Mouse (Mus musculus) kidney, postnatal 10 days (tissue): ENCODE measurements around the gene Nmnat1.
"Not testable (repeated sequence)": the region's sequence is repeated elsewhere in the genome, so short reads cannot be mapped to it uniquely, and the experiment has no call there.

Source experiments
- DNase-seq: peaks from one replicate; pipeline ENCODE4 v3.0.0; 2021; ENCODE audit warnings: mixed read lengths

Gene Nmnat1

DNA sequence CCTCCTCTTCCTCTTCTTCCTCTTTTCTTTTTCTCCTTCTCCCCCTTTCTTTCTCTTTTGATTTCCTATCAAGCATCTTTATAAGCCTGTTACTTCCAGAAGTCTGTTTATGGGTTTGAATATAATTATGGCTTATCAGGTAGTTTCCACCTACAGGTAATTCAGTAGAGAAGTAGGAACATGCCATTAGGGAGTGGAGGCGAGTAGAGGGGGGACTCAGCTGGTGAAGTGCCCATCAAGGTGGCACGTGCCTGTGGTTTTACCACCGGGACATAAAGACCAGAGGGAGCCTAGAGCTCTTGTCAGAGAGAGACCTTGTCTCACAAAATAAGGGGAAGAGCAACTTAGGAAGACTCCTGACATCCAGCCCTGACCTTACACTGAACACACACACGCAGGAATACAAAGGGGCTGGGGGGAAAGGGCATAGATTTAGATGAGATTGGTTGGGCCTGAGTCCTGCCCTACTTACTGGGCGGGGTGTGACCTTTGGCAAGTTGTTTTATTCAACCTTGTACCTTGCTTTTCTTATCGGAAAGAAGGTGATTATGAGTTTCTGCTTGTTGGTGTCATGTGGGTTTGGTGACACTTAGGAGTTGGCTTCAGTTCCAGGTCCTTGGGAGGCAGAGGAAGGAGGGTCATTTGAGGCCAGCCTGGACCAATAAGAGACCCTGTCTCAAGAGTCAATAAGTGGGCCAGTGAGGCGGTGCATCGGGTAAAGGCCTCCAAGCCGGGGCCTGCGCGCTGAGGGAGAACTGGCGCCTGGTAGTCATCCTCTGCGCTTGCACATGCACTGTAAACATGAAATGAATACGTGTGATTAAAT is 4.6 kb upstream of the Nmnat1 start:
- DNase-seq = no peak

DNA sequence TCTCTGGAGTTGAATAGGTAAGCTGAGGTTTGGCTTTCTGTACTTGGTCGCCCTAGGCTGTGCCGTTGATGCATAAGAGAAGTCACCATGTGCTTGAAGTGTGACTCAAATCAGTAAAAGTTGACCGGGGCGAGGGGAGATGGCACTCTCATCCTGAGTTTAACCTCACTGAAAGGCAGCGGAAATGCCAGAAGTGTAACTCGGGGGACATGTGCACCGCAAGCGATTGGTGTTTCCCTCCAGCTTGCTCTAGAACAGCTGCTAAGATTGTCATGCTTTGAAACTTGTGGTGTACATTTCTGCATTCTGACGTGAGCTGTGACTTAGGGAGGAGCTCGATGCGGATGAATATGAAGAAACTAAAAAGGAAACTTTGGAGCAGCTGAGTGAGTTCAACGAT is 2.7 kb upstream of the Nmnat1 start:
- DNase-seq = no peak

DNA sequence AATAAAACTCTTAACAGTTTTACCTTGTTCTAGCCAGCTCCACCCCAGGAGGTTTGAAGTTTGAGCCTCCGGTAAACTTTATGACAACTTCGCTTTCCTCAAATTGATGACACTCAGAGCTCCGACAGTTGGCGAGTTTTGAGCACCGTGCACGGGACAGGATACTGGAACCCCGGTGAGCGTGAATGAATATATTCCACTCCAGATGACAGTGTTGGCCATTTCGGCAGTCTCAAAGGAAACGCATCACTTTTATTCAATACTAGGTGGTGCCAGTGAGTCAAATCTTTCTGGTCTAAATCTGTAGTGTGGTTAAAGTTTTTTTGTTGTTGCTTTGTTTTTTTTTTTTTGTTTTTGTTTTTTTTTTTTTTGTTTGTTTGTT is 814 bp upstream of the Nmnat1 start:
- peak; percentile 36 for DNase-seq

GRCm38 (mm10) chr4:149484566-149484965 is 436 bp downstream of the Nmnat1 start:
- no peak for DNase-seq

DNA sequence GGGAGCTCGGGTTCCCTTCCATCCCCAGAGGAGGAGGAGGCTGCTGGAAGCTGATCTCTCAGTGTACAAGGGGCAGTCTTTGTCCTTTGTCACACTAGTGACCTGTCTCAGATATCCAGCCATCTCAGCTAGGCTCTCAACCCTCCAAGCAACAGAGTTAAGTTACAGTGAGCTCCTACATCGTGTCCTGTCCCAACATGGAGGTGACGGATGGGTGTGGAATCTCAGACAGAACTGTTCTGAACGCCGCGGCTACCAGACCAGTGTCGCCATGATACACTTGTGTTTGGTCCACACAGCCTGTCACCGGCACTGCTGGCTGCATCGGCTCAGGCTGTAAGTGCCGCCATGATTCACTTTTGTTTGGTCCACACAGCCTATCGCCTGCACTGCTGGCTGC is 7.9 kb downstream of the Nmnat1 start, which contains the start of gene Tmem274:
Gene Tmem274, plus strand, starts transcription at position 301 of the 400 bp plus-strand sequence.
- DNase-seq = no peak

- DNase-seq = no peak
Measured at GRCm38 (mm10) chr4:149475096-149475495, 9.9 kb downstream of the Nmnat1 start.

GRCm38 (mm10) chr4:149469557-149469956 is 15.4 kb downstream of the Nmnat1 start:
- DNase-seq = no peak

- no peak for DNase-seq
Measured at GRCm38 (mm10) chr4:149463435-149463950, 21.5 kb downstream of the Nmnat1 start.

- no peak for DNase-seq
Measured at GRCm38 (mm10) chr4:149462305-149462971, 22.6 kb downstream of the Nmnat1 start.

GRCm38 (mm10) chr4:149461579-149462304 is 23.3 kb downstream of the Nmnat1 start:
- peak; percentile 16 for DNase-seq

DNA sequence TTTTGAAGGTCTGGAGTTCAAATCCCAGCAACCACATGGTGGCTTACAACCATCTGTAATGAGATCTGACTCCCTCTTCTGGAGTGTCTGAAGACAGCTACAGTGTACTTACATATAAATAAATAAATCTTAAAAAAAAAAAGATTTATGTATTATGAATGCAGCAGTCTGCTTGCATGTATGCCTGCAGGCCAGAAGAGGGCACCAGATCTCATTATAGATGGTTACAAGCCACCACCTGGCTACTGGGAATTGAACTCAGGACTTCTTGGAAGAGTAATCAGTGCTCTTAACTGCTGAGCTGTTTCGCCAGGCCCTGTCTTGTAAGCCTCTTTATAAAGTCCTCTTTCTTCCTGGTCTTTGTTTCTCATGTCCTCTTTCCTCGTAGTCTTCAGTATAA is 24.5 kb downstream of the Nmnat1 start:
- not testable (repeated sequence) for DNase-seq

DNA sequence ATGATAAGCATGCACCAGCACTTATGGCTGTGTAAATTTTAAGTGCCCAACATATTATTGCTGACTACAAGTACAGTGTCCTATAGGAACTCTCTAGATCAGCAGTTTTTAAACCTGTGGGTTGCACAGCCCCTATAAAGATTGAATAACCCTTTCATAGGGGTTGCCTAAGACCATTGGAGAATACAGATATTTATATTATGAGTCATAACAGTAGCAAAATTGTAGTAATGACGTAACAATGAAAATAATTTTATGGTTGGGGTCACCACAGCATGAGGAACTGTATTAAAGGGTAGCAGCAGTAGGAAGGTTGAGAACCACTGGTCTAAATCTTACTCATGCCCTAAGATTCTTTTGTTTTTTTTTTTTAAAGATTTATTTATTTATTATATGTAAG is 25.6 kb downstream of the Nmnat1 start:
- DNase-seq = no peak

DNA sequence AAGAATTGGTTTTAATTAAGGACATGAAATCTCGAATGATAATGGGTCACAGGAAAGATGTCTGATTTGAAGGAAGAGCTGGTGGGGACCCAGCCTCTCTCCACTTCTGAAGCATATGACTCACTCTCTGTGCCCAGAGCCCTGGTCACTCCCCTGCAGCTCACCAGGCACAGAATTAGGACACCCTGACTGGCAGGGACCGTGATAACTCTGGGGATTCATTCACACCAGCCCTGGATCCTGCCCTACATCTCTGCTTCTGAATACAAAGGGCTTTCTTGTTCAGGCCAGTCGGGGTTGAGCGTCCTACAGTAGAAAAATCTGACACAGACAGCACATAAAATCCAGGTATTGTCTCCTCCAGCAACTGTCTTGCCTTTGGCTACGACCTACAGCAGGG is 26.5 kb downstream of the Nmnat1 start:
- DNase-seq = no peak

- peak; percentile 80 for DNase-seq
Measured at GRCm38 (mm10) chr4:149457831-149458430, 27.1 kb downstream of the Nmnat1 start.

DNA sequence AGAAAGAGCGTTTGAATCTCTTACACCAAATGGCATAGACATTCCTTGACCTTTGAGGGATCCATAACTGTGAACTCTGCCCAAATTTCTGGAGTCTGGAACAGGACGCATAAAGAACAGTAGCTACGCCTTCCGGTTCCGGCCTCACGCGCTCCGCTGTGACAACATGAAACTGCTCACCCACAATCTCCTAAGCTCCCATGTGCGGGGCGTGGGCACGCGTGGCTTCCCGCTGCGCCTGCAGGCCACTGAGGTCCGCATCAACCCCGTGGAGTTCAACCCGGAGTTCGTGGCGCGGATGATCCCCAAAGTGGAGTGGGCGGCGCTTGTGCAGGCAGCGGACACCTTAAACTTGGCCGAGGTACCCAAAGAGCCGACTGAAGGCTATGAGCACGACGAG is 27.8 kb downstream of the Nmnat1 start:
- DNase-seq = not testable (repeated sequence)

- DNase-seq = no peak
Measured at GRCm38 (mm10) chr4:149454879-149455278, 30.1 kb downstream of the Nmnat1 start, which contains the start of gene Rbp7. Rbp7 (minus strand) TSS chr4:149454978.

GRCm38 (mm10) chr4:149454263-149454662 is 30.7 kb downstream of the Nmnat1 start:
- DNase-seq = no peak

DNA sequence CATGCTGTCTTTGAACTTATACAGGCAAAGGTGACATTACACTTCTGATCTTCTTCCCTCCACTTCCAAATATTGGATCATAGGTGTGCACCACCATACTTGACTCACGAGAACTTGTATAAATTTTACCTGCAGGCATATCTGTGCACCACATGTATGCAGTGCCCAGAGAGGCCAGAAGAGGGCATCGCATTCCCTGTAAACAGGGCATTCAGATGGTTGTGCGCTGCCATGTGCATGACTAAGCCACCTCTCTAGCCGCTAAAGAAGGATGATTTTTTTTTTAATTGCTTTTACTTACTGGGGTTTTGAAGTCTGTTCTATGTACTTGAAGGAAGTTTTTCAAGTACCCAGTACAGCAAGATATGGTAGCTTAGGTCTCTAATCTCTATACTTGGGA is 31.3 kb downstream of the Nmnat1 start:
- peak; percentile 61 for DNase-seq

GRCm38 (mm10) chr4:149450636-149451035 is 34.4 kb downstream of the Nmnat1 start:
- no peak for DNase-seq

DNA sequence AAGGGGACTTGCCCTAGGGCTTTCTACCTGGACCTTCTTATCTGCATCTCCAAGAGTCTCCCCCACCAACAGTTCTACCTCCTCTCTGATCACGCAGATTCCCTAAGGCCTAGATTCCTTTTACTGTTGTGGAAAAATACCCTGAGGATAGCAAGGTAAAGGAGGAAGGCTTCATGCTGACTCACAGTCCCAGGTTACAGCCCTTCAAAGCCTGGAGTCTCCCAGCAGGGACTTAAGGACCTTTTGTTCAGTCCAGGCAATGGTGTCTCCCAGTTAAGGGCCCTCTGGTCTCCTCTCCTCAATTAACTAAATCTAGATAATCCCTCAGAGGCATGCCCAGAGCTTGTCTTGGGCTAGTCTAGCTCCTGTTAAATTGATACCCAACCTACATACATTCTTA is 38.7 kb downstream of the Nmnat1 start:
- DNase-seq = no peak

DNA sequence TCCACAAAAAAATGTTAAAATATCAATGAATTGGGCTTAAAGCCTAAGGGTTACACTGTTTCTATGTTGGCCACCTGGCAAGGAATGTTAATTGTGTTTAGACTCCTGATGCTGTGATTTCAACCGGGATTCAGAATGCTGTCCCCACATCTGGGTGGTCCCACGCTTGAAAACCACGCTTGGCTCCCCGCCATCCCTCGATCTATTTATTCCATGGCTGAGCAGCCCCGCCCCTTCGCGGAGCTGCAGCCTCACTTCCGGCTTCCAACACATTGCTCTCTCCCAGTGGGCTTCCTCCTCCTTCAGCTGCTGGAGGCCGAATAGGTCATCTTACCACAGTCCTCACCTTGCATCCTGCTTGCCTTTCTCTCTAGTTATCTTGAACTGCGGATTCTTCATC is 39.1 kb downstream of the Nmnat1 start:
- DNase-seq = peak; percentile 81

DNA sequence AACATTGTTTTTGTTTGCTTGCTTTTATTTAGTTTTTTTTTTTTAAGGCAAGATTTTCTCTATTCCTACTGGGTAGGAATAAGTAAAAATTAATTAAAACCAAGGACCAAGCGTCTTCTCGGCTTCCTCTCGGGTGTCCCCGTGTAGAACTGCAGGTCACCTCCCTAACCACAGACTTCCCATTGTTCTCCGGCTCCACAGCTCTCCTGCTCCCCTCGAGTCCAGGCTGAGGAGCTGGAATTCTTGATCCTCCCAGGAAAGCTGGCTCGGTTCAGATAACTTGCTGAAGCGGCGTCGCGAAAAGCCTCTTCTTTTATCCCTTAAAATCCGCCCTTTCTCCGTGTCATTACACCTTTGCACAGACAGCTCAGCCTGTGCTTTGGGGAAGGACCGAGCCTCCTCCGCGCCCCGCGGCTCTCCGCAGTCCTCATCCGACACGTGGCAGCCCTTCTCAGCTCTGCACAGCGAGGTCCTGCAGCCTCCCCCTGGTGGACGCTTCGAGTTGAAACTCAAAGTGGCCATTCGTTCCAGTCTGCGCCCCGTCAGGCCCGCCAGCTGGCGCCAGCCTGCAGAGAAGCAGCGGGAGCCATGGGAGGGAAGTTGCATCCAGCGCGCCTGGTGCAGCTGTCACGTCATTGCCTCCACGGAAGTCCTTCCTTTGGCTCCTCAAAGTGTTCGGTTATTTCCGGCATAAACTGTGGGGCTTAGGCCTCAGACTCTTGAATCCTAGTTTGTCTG is 39.9 kb downstream of the Nmnat1 start:
- DNase-seq = peak; percentile 96
